Mouse (Mus musculus): ENCODE data around the gene Lingo4. TPM values are rescaled to one million over a fixed set of nuclear protein-coding genes. Genes with fewer than 3 reads are reported as not detected.

The Lingo4 gene
- polyA plus RNA-seq, 1 experiment from 2014 or later, result 0.32 TPM

GRCm38 (mm10) chr3:94369709-94370108, 28.6 kb upstream of the Lingo4 start:
- H3K4me1 ChIP-seq (replicated peaks; ENCODE audit: control insufficient read depth, insufficient read depth, low read length), result peaks cover 8% of the 10 kb centered on the region; the same call in 1 of the 2 replicates
- 86% methylated on average over 2 of the region's 2 CpGs for WGBS
- no peak overlapping the region for H3K27ac ChIP-seq (ENCODE audit: low read depth, low read length)
- H3K4me3 ChIP-seq (ENCODE audit: low read depth, low read length), result no peak overlapping the region
- no peaks in the 10 kb centered on the region for H3K36me3 ChIP-seq (ENCODE audit: control insufficient read depth, insufficient read depth, low read length)
- H3K9ac ChIP-seq (ENCODE audit: low read depth, low read length), result no peak overlapping the region
- H3K9me3 ChIP-seq (ENCODE audit: control insufficient read depth, low read length), result no peaks in the 10 kb centered on the region
- DNase-seq (ENCODE audit: low spot score) (no peak), ATAC-seq (ENCODE audit: low FRiP score) (no peak)
- no peak overlapping the region for H3K4me2 ChIP-seq (replicated peaks; ENCODE audit: low read depth, low read length)
- H3K27me3 ChIP-seq (ENCODE audit: control insufficient read depth, insufficient read depth, low read length), result peaks cover 3% of the 10 kb centered on the region; the same call in 1 of the 2 replicates

- no peaks in the 10 kb centered on the region for H3K27me3 ChIP-seq (ENCODE audit: control insufficient read depth, insufficient read depth, low read length)
- H3K9me3 ChIP-seq (ENCODE audit: control insufficient read depth, low read length), result no peaks in the 10 kb centered on the region
- no peak for ATAC-seq (ENCODE audit: low FRiP score)
- H3K27ac ChIP-seq (ENCODE audit: low read depth, low read length), result no peak overlapping the region
- H3K4me1 ChIP-seq (replicated peaks; ENCODE audit: control insufficient read depth, insufficient read depth, low read length), result peaks cover 8% of the 10 kb centered on the region; the same call in 1 of the 2 replicates
- H3K36me3 ChIP-seq (ENCODE audit: control insufficient read depth, insufficient read depth, low read length), result no peaks in the 10 kb centered on the region
- no peak overlapping the region for H3K4me3 ChIP-seq (ENCODE audit: low read depth, low read length)
- peak; percentile 31 for DNase-seq (ENCODE audit: low spot score)
- WGBS, result 7% methylated on average over 11 of the region's 11 CpGs
- H3K9ac ChIP-seq (ENCODE audit: low read depth, low read length), result no peak overlapping the region
- no peak overlapping the region for H3K4me2 ChIP-seq (replicated peaks; ENCODE audit: low read depth, low read length)
Observed at GRCm38 (mm10) chr3:94371637-94372036, 26.7 kb upstream of the Lingo4 start.

- H3K4me1 ChIP-seq (replicated peaks; ENCODE audit: control insufficient read depth, insufficient read depth, low read length), result peaks cover 8% of the 10 kb centered on the region; the same call in 1 of the 2 replicates
- H3K9ac ChIP-seq (ENCODE audit: low read depth, low read length), result no peak overlapping the region
- ATAC-seq (ENCODE audit: low FRiP score) (no peak), DNase-seq (ENCODE audit: low spot score) (no peak)
- H3K27ac ChIP-seq (ENCODE audit: low read depth, low read length), result no peak overlapping the region
- WGBS, result 0% methylated on average over 3 of the region's 3 CpGs
- no peaks in the 10 kb centered on the region for H3K27me3 ChIP-seq (ENCODE audit: control insufficient read depth, insufficient read depth, low read length)
- no peaks in the 10 kb centered on the region for H3K36me3 ChIP-seq (ENCODE audit: control insufficient read depth, insufficient read depth, low read length)
- no peaks in the 10 kb centered on the region for H3K9me3 ChIP-seq (ENCODE audit: control insufficient read depth, low read length)
- H3K4me3 ChIP-seq (ENCODE audit: low read depth, low read length), result no peak overlapping the region
- H3K4me2 ChIP-seq (replicated peaks; ENCODE audit: low read depth, low read length), result no peak overlapping the region
Observed at GRCm38 (mm10) chr3:94372038-94372437, 26.3 kb upstream of the Lingo4 start.

- H3K9me3 ChIP-seq (ENCODE audit: control insufficient read depth, low read length), result no peaks in the 10 kb centered on the region
- peaks cover 8% of the 10 kb centered on the region; the same call in 1 of the 2 replicates for H3K4me1 ChIP-seq (replicated peaks; ENCODE audit: control insufficient read depth, insufficient read depth, low read length)
- WGBS, result 14% methylated on average over 5 of the region's 5 CpGs
- no peak within 1 kb of the TSS for H3K4me3 ChIP-seq (ENCODE audit: low read depth, low read length)
- H3K27ac ChIP-seq (ENCODE audit: low read depth, low read length), result no peak within 1 kb of the TSS
- peak within 1 kb of the TSS; percentile 19; the same call in 1 of the 2 replicates for H3K4me2 ChIP-seq (replicated peaks; ENCODE audit: low read depth, low read length)
- no peaks in the 10 kb centered on the region for H3K27me3 ChIP-seq (ENCODE audit: control insufficient read depth, insufficient read depth, low read length)
- ATAC-seq (ENCODE audit: low FRiP score), result 0 out of 2 replicates have a peak, but pooled peaks have one; percentile 21
- H3K9ac ChIP-seq (ENCODE audit: low read depth, low read length), result no peak within 1 kb of the TSS
- H3K36me3 ChIP-seq (ENCODE audit: control insufficient read depth, insufficient read depth, low read length), result no peaks in the 10 kb centered on the region
- DNase-seq (ENCODE audit: low spot score), result no peak
Observed at GRCm38 (mm10) chr3:94372641-94373040, 25.7 kb upstream of the Lingo4 start, which contains the start of gene Rorc. TSS of gene Rorc (plus strand) at chr3:94372794.

- no peak overlapping the region for H3K27ac ChIP-seq (ENCODE audit: low read depth, low read length)
- H3K9me3 ChIP-seq (ENCODE audit: control insufficient read depth, low read length), result no peaks in the 10 kb centered on the region
- H3K4me3 ChIP-seq (ENCODE audit: low read depth, low read length), result no peak overlapping the region
- no peaks in the 10 kb centered on the region for H3K36me3 ChIP-seq (ENCODE audit: control insufficient read depth, insufficient read depth, low read length)
- peak overlapping the region; percentile 19; the same call in 1 of the 2 replicates for H3K4me2 ChIP-seq (replicated peaks; ENCODE audit: low read depth, low read length)
- 7% methylated on average over 10 of the region's 10 CpGs for WGBS
- no peaks in the 10 kb centered on the region for H3K27me3 ChIP-seq (ENCODE audit: control insufficient read depth, insufficient read depth, low read length)
- H3K4me1 ChIP-seq (replicated peaks; ENCODE audit: control insufficient read depth, insufficient read depth, low read length), result peaks cover 8% of the 10 kb centered on the region; the same call in 1 of the 2 replicates
- DNase-seq (ENCODE audit: low spot score), result peak; percentile 13
- ATAC-seq (ENCODE audit: low FRiP score), result peak; percentile 39; the same call in 1 of the 2 replicates
- no peak overlapping the region for H3K9ac ChIP-seq (ENCODE audit: low read depth, low read length)
Observed at GRCm38 (mm10) chr3:94373090-94373489, 25.2 kb upstream of the Lingo4 start.

- Histone ChIP-seq H3K4me1 (replicated peaks; ENCODE audit: control insufficient read depth, insufficient read depth, low read length) (peaks cover 8% of the 10 kb centered on the region; the same call in 1 of the 2 replicates), H3K9ac (ENCODE audit: low read depth, low read length) (no peak overlapping the region), H3K27me3 (ENCODE audit: control insufficient read depth, insufficient read depth, low read length) (no peaks in the 10 kb centered on the region), H3K4me3 (ENCODE audit: low read depth, low read length) (no peak overlapping the region), H3K9me3 (ENCODE audit: control insufficient read depth, low read length) (no peaks in the 10 kb centered on the region), H3K27ac (ENCODE audit: low read depth, low read length) (no peak overlapping the region), H3K4me2 (replicated peaks; ENCODE audit: low read depth, low read length) (peak overlapping the region; percentile 19; the same call in 1 of the 2 replicates), H3K36me3 (ENCODE audit: control insufficient read depth, insufficient read depth, low read length) (no peaks in the 10 kb centered on the region)
- DNase-seq (ENCODE audit: low spot score) (no peak), ATAC-seq (ENCODE audit: low FRiP score) (peak; percentile 34; the same call in 1 of the 2 replicates)
- WGBS, result 0% methylated on average over 5 of the region's 5 CpGs
Observed at GRCm38 (mm10) chr3:94373597-94374011, 24.7 kb upstream of the Lingo4 start.

GRCm38 (mm10) chr3:94374636-94375035, 23.7 kb upstream of the Lingo4 start:
- Histone ChIP-seq H3K9me3 (ENCODE audit: control insufficient read depth, low read length) (no peaks in the 10 kb centered on the region), H3K27ac (ENCODE audit: low read depth, low read length) (no peak overlapping the region), H3K4me1 (replicated peaks; ENCODE audit: control insufficient read depth, insufficient read depth, low read length) (peaks cover 8% of the 10 kb centered on the region; the same call in 1 of the 2 replicates), H3K4me3 (ENCODE audit: low read depth, low read length) (no peak overlapping the region), H3K9ac (ENCODE audit: low read depth, low read length) (no peak overlapping the region), H3K27me3 (ENCODE audit: control insufficient read depth, insufficient read depth, low read length) (no peaks in the 10 kb centered on the region), H3K4me2 (replicated peaks; ENCODE audit: low read depth, low read length) (no peak overlapping the region), H3K36me3 (ENCODE audit: control insufficient read depth, insufficient read depth, low read length) (no peaks in the 10 kb centered on the region)
- ATAC-seq (ENCODE audit: low FRiP score) (no peak), DNase-seq (ENCODE audit: low spot score) (no peak)

GRCm38 (mm10) chr3:94375146-94375545, 23.2 kb upstream of the Lingo4 start:
- Histone ChIP-seq H3K36me3 (ENCODE audit: control insufficient read depth, insufficient read depth, low read length) (no peaks in the 10 kb centered on the region), H3K27me3 (ENCODE audit: control insufficient read depth, insufficient read depth, low read length) (no peaks in the 10 kb centered on the region), H3K9me3 (ENCODE audit: control insufficient read depth, low read length) (no peaks in the 10 kb centered on the region), H3K9ac (ENCODE audit: low read depth, low read length) (no peak overlapping the region), H3K27ac (ENCODE audit: low read depth, low read length) (no peak overlapping the region), H3K4me1 (replicated peaks; ENCODE audit: control insufficient read depth, insufficient read depth, low read length) (peaks cover 8% of the 10 kb centered on the region; the same call in 1 of the 2 replicates), H3K4me2 (replicated peaks; ENCODE audit: low read depth, low read length) (no peak overlapping the region), H3K4me3 (ENCODE audit: low read depth, low read length) (no peak overlapping the region)
- ATAC-seq (ENCODE audit: low FRiP score) (no peak), DNase-seq (ENCODE audit: low spot score) (no peak)
- 76% methylated on average over 2 of the region's 2 CpGs for WGBS

- Histone ChIP-seq H3K27me3 (ENCODE audit: control insufficient read depth, insufficient read depth, low read length) (no peaks in the 10 kb centered on the region), H3K4me1 (replicated peaks; ENCODE audit: control insufficient read depth, insufficient read depth, low read length) (peaks cover 8% of the 10 kb centered on the region; the same call in 1 of the 2 replicates), H3K27ac (ENCODE audit: low read depth, low read length) (no peak overlapping the region), H3K36me3 (ENCODE audit: control insufficient read depth, insufficient read depth, low read length) (no peaks in the 10 kb centered on the region), H3K9me3 (ENCODE audit: control insufficient read depth, low read length) (no peaks in the 10 kb centered on the region), H3K9ac (ENCODE audit: low read depth, low read length) (no peak overlapping the region), H3K4me3 (ENCODE audit: low read depth, low read length) (no peak overlapping the region), H3K4me2 (replicated peaks; ENCODE audit: low read depth, low read length) (no peak overlapping the region)
- 57% methylated on average over 5 of the region's 5 CpGs for WGBS
- ATAC-seq (ENCODE audit: low FRiP score) (no peak), DNase-seq (ENCODE audit: low spot score) (no peak)
Observed at GRCm38 (mm10) chr3:94375861-94376260, 22.5 kb upstream of the Lingo4 start.

All from hindbrain, embryonic 11.5 days (tissue).